Mouse (Mus musculus) kidney, adult 10 weeks (tissue): Measurements from ENCODE around the gene Tpbgl. TPM values are rescaled to one million over a fixed set of nuclear protein-coding genes. Genes with fewer than 3 reads are reported as not detected.

Experiments
- polyA plus RNA-seq: library from polyadenylated mRNA; stranded (reverse); fragments of 350-450 nt; fragmentation: Illumina TruSeq; extraction: RNeasy Lipid Tissue Mini Kit (QIAGEN cat#74804); gene quantifications from one replicate; pipeline ENCODE4 v1.2.3, GENCODE M21; 2014; ENCODE audit warnings: low read depth, low replicate concordance

The Tpbgl gene
- 0.57 TPM for polyA plus RNA-seq

GRCm38 (mm10) chr7:99626376-99627270, at the start of gene Tpbgl:
Tpbgl (minus strand) TSS chr7:99627103.

Other genes starting within 250 kb of the Tpbgl start
- 0.20 TPM for gene Gdpd5, start 245.7 kb downstream of the Tpbgl start, polyA plus RNA-seq
- not detected for gene Klhl35, start 161.1 kb downstream of the Tpbgl start, polyA plus RNA-seq
- 542 TPM for gene Rps3, start 143.4 kb downstream of the Tpbgl start, polyA plus RNA-seq
- 13.8 TPM for gene Arrb1, start 91.6 kb downstream of the Tpbgl start, polyA plus RNA-seq
- 12.3 TPM for gene Slco2b1, start 84.2 kb upstream of the Tpbgl start, polyA plus RNA-seq
- gene Olfr520, start 103.2 kb upstream of the Tpbgl start, polyA plus RNA-seq = not detected
- gene Olfr521, start 136.4 kb upstream of the Tpbgl start, polyA plus RNA-seq = not detected
- gene Neu3, start 201.3 kb upstream of the Tpbgl start, polyA plus RNA-seq = 3.9 TPM
- not detected for gene Xrra1, start 232.0 kb upstream of the Tpbgl start, polyA plus RNA-seq
- gene Spcs2, start 236.4 kb upstream of the Tpbgl start, polyA plus RNA-seq = 172 TPM